ENCODE assay signal across 11 mouse cellular contexts in genomic region chr5:115848463-115848862, GRCm38 (mm10). TPM values are rescaled to one million over a fixed set of nuclear protein-coding genes. Genes with fewer than 3 reads are reported as not detected.
DNase-seq lines count a peak whose midpoint lies in the region; TF ChIP-seq lines count a peak whose summit lies in the region.
"Had no signal": no experiment of that assay in that cellular context is flagged by ENCODE, and none has a peak within 500 bp of the region (broad histone marks: within the 10 kb centered on the region; RNA-seq: fewer than 3 reads in every experiment).

No protein-coding gene starts in this region.

- TF ChIP-seq POLR2A in brain, embryonic 14.5 days (IDR thresholded peaks at IDR 0.05; ENCODE audit: borderline replicate concordance, extremely low read depth, insufficient read depth, insufficient read length, poor library complexity, severe bottlenecking) = no peak

- peak; percentile 20 for DNase-seq in gastrocnemius, postnatal 25 days
- no peak for DNase-seq in gastrocnemius, adult 8-10 months (ENCODE audit: low spot score in 2 of 2)
- peak; percentile 18 to 76 for DNase-seq in left cerebral cortex, postnatal 25 days (ENCODE audit: low spot score in 2 of 2)
- no peak for DNase-seq in left cerebral cortex, postnatal 4 days
- DNase-seq in brain, embryonic 14.5 days (ENCODE audit: low read depth) = peak; percentile 78
- DNase-seq in skeletal muscle tissue, adult 2 months (ENCODE audit: low read depth, low spot score) = peak; percentile 34
- DNase-seq in adrenal gland, postnatal 10 days = no peak
- DNase-seq: adrenal gland, adult 2 months; cerebellum, postnatal 36 days; gastrocnemius, postnatal 10 days; thymus, adult 18-20 months had no signal

- no peak for TF ChIP-seq CTCF in brain, embryonic 14.5 days (IDR thresholded peaks at IDR 0.05; ENCODE audit: borderline replicate concordance, extremely low read depth, insufficient read depth, insufficient read length)

- intact Hi-C loops in left cerebral cortex, postnatal 25 days (cut with DNase I) = loop anchor here (5.0 kb wide), 1 partner anchor 174 kb away; the partner anchor contains the start of gene Prkab1
- intact Hi-C loops in left cerebral cortex, postnatal 4 days (cut with DNase I) = no loop called here

RNA-seq across cellular contexts. Expression of gene Cit, which starts 3.4 kb away (rescaled TPM):
- total RNA-seq in gastrocnemius, postnatal 25 days (2021) = 1 to 10 TPM; 1.4 to 1.8 TPM
- under 1 TPM; 0.19 to 0.53 (median 0.42) TPM for total RNA-seq in gastrocnemius, adult 8-10 months (2022)
- total RNA-seq in left cerebral cortex, postnatal 25 days (2021) = 100 to 1,000 TPM; 177 to 207 TPM
- 10 to 100 TPM; 41.9 to 47.1 TPM for total RNA-seq in left cerebral cortex, postnatal 4 days (2021)
- 8.9 and 12.7 TPM in 2 replicates for polyA plus RNA-seq in brain, embryonic 14.5 days (2012; rRNA removed)
- total RNA-seq in adrenal gland, postnatal 10 days (2021) = 10 to 100 TPM in 1 of 2 experiments, 1 to 10 TPM in 1; 6.6 to 13.7 TPM

Comparison
In these comparisons a context has a peak if more than half of its experiments do, and no peak if none do; other contexts are left out.
1. DNase-seq: peak in gastrocnemius, postnatal 25 days (single experiment), left cerebral cortex, postnatal 25 days (2 of 2), brain, embryonic 14.5 days (single experiment) and skeletal muscle tissue, adult 2 months (single experiment); none in gastrocnemius, adult 8-10 months (0 of 2), left cerebral cortex, postnatal 4 days (single experiment) and adrenal gland, postnatal 10 days (single experiment).